Mouse (Mus musculus) embryonic fibroblast, embryonic 13.5 days (primary cell): ENCODE data around the gene Ddx6.

ENCODE experiments used
- CTCF ChIP-seq: IDR thresholded peaks from 2 replicates; pipeline ENCODE4 v1.5.1; 2011; ENCODE audit warnings: mild to moderate bottlenecking, control low read depth, low read length, moderate library complexity, borderline replicate concordance; ENCODE audit not compliant: insufficient read depth
- POLR2A ChIP-seq: IDR thresholded peaks from 2 replicates; pipeline ENCODE4 v1.6.1; 2011; ENCODE audit warnings: low read depth, mild to moderate bottlenecking, control low read depth, low read length, moderate library complexity

DNA sequence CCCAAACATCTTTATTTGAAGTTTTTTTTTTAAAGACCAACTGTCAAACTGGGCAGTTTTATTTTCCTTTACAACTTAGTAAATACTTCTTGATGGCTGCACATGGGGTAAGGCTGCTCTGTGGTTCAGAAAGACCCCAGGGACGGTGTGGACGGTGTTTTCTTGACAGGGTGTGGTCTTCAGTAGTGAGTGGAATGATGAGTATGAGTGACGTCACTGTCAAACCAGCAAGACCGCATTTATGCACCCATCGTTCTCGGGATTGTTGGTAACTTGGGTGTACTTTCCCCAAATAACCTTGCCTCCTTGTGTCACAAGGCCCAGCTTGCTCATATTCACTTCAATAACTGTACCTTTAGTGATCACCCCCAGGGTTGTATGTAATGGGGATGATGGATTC lies 59.0 kb downstream of the Ddx6 start:
- TF ChIP-seq POLR2A (no peak), CTCF (no peak)
